Mouse (Mus musculus) forebrain, embryonic 10.5 days (tissue): ENCODE measurements around the gene Tmem150a. TPM values are rescaled to one million over a fixed set of nuclear protein-coding genes. Genes with fewer than 3 reads are reported as not detected.

ENCODE experiments used
- DNase-seq: peaks from one replicate; pipeline ENCODE4 v3.0.0-alpha.2; 2017; ENCODE audit warnings: low spot score; ENCODE audit errors: extremely low spot score
- H3K27ac ChIP-seq: fragments of 300-500 bp; sonication (generic); 2 replicates; pipeline ENCODE4 v1.5.1; 2016; ENCODE audit warnings: mild to moderate bottlenecking
- H3K27me3 ChIP-seq: fragments of 300-500 bp; sonication (generic); 2 replicates; pipeline ENCODE4 v1.6.1; 2016; ENCODE audit warnings: mild to moderate bottlenecking; ENCODE audit not compliant: poor library complexity, severe bottlenecking
- H3K36me3 ChIP-seq: fragments of 300-500 bp; sonication (generic); replicated peaks from 2 replicates; pipeline ENCODE4 v1.6.1; 2016; ENCODE audit warnings: mild to moderate bottlenecking, moderate library complexity
- H3K4me1 ChIP-seq: fragments of 300-500 bp; sonication (generic); 2 replicates; pipeline ENCODE4 v1.6.1; 2016
- H3K4me3 ChIP-seq: fragments of 300-500 bp; sonication (generic); 2 replicates; pipeline ENCODE4 v1.5.1; 2016; ENCODE audit warnings: mild to moderate bottlenecking, moderate library complexity
- H3K9me3 ChIP-seq: fragments of 300-500 bp; sonication (generic); 2 replicates; pipeline ENCODE4 v1.6.1; 2016; ENCODE audit warnings: mild to moderate bottlenecking, moderate library complexity
- WGBS: fragments of 180-500 bp; shearing (Covaris S2); methylation state at CpG from one replicate; pipeline ENCODE4 v1.1.7; 2016; 5-methylcytosine and 5-hydroxymethylcytosine counted together
- polyA plus RNA-seq: library from polyadenylated mRNA; unstranded; fragments of >200 nt; fragmentation: Nextera tagmentation; extraction: Ambion mirVana; gene quantifications from 2 replicates; pipeline ENCODE4 v1.2.1, GENCODE M21; 2016

Tmem150a gene
- polyA plus RNA-seq, 1 experiment from 2014 or later, result 5.6 TPM

GRCm38 (mm10) chr6:72357164-72358079 is 2.2 kb downstream of the Tmem150a start:
- peaks cover 52% of the 10 kb centered on the region for H3K4me1 ChIP-seq

GRCm38 (mm10) chr6:72358086-72358764 is 3.0 kb downstream of the Tmem150a start:
- peaks cover 56% of the 10 kb centered on the region for H3K4me1 ChIP-seq
- H3K9me3 ChIP-seq, result no peaks in the 10 kb centered on the region
- no peak overlapping the region for H3K27ac ChIP-seq
- peaks cover 42% of the 10 kb centered on the region for H3K36me3 ChIP-seq
- no peak overlapping the region for H3K4me3 ChIP-seq
- DNase-seq, result no peak
- H3K27me3 ChIP-seq, result peaks cover 9% of the 10 kb centered on the region; the same call in 1 of the 2 replicates
- WGBS, result 90% methylated on average over 10 of the region's 10 CpGs

More at GRCm38 (mm10) chr6:72357164-72358079, 2.2 kb downstream of the Tmem150a start:
- peaks cover 9% of the 10 kb centered on the region; the same call in 1 of the 2 replicates for H3K27me3 ChIP-seq
- H3K9me3 ChIP-seq, result no peaks in the 10 kb centered on the region
- no peak overlapping the region for H3K27ac ChIP-seq
- no peak overlapping the region for H3K4me3 ChIP-seq
- WGBS, result 85% methylated on average over 5 of the region's 5 CpGs
- H3K36me3 ChIP-seq, result peaks cover 42% of the 10 kb centered on the region
- DNase-seq, result no peak

- 82% methylated on average over 2 of the region's 2 CpGs for WGBS
- Histone ChIP-seq H3K27me3 (peaks cover 9% of the 10 kb centered on the region; the same call in 1 of the 2 replicates), H3K4me3 (no peak overlapping the region), H3K4me1 (peaks cover 50% of the 10 kb centered on the region), H3K9me3 (no peaks in the 10 kb centered on the region), H3K27ac (no peak overlapping the region), H3K36me3 (peaks cover 42% of the 10 kb centered on the region)
- DNase-seq, result no peak
Observed at GRCm38 (mm10) chr6:72359343-72359742, 4.1 kb downstream of the Tmem150a start.

GRCm38 (mm10) chr6:72359891-72360598 is 4.8 kb downstream of the Tmem150a start:
- Histone ChIP-seq H3K9me3 (no peaks in the 10 kb centered on the region), H3K4me3 (no peak overlapping the region), H3K27me3 (peaks cover 9% of the 10 kb centered on the region; the same call in 1 of the 2 replicates), H3K4me1 (peaks cover 43% of the 10 kb centered on the region), H3K36me3 (peaks cover 42% of the 10 kb centered on the region), H3K27ac (no peak overlapping the region)
- 90% methylated on average over 11 of the region's 11 CpGs for WGBS
- no peak for DNase-seq

GRCm38 (mm10) chr6:72360599-72360935 is 5.3 kb downstream of the Tmem150a start:
- Histone ChIP-seq H3K4me3 (no peak overlapping the region), H3K27me3 (peaks cover 9% of the 10 kb centered on the region; the same call in 1 of the 2 replicates), H3K36me3 (peaks cover 42% of the 10 kb centered on the region), H3K9me3 (no peaks in the 10 kb centered on the region), H3K27ac (no peak overlapping the region), H3K4me1 (peaks cover 38% of the 10 kb centered on the region)
- DNase-seq, result no peak
- WGBS, result 91% methylated on average over 7 of the region's 7 CpGs

GRCm38 (mm10) chr6:72361121-72361551 is 5.9 kb downstream of the Tmem150a start:
- H3K9me3 ChIP-seq, result no peaks in the 10 kb centered on the region
- no peak for DNase-seq
- H3K27ac ChIP-seq, result no peak overlapping the region; the same call in 1 of the 2 replicates
- peaks cover 32% of the 10 kb centered on the region for H3K4me1 ChIP-seq
- H3K36me3 ChIP-seq, result peaks cover 42% of the 10 kb centered on the region
- H3K4me3 ChIP-seq, result peak overlapping the region; percentile 77
- peaks cover 8% of the 10 kb centered on the region; the same call in 1 of the 2 replicates for H3K27me3 ChIP-seq
- WGBS, result 81% methylated on average over 5 of the region's 5 CpGs

GRCm38 (mm10) chr6:72362132-72363028 is 7.1 kb downstream of the Tmem150a start:
- Histone ChIP-seq H3K27ac (peak overlapping the region; percentile 89), H3K9me3 (no peaks in the 10 kb centered on the region), H3K4me1 (peaks cover 26% of the 10 kb centered on the region), H3K27me3 (no peaks in the 10 kb centered on the region), H3K4me3 (peak overlapping the region; percentile 77), H3K36me3 (peaks cover 34% of the 10 kb centered on the region)
- DNase-seq, result peak; percentile 94
- WGBS, result 1% methylated on average over 42 of the region's 42 CpGs

- no peak for DNase-seq
- Histone ChIP-seq H3K4me3 (no peak overlapping the region), H3K9me3 (no peaks in the 10 kb centered on the region), H3K4me1 (peaks cover 26% of the 10 kb centered on the region), H3K27ac (no peak overlapping the region), H3K36me3 (peaks cover 18% of the 10 kb centered on the region), H3K27me3 (no peaks in the 10 kb centered on the region)
- 45% methylated on average over 7 of the region's 7 CpGs for WGBS
Observed at GRCm38 (mm10) chr6:72364009-72364408, 8.8 kb downstream of the Tmem150a start.

GRCm38 (mm10) chr6:72364985-72365384 is 9.7 kb downstream of the Tmem150a start:
- Histone ChIP-seq H3K27me3 (no peaks in the 10 kb centered on the region), H3K36me3 (peaks cover 8% of the 10 kb centered on the region), H3K4me1 (peaks cover 26% of the 10 kb centered on the region), H3K27ac (no peak overlapping the region), H3K9me3 (no peaks in the 10 kb centered on the region), H3K4me3 (no peak overlapping the region)
- no peak for DNase-seq
- WGBS, result 78% methylated on average over 6 of the region's 6 CpGs

GRCm38 (mm10) chr6:72366304-72366703 is 11.1 kb downstream of the Tmem150a start:
- Histone ChIP-seq H3K9me3 (no peaks in the 10 kb centered on the region), H3K36me3 (no peaks in the 10 kb centered on the region), H3K27me3 (no peaks in the 10 kb centered on the region), H3K4me1 (peaks cover 22% of the 10 kb centered on the region), H3K27ac (no peak overlapping the region), H3K4me3 (no peak overlapping the region)
- WGBS, result 69% methylated on average over 3 of the region's 3 CpGs
- no peak for DNase-seq

- 73% methylated on average over 4 of the region's 4 CpGs for WGBS
- no peaks in the 10 kb centered on the region for H3K9me3 ChIP-seq
- no peak for DNase-seq
- H3K27me3 ChIP-seq, result no peaks in the 10 kb centered on the region
- H3K27ac ChIP-seq, result no peak within 1 kb of the TSS
- H3K4me3 ChIP-seq, result no peak within 1 kb of the TSS
- H3K36me3 ChIP-seq, result no peaks in the 10 kb centered on the region
- H3K4me1 ChIP-seq, result peaks cover 19% of the 10 kb centered on the region
Observed at GRCm38 (mm10) chr6:72366844-72367443, 11.7 kb downstream of the Tmem150a start, which contains the start of gene Rnf181. Gene Rnf181, minus strand, starts transcription at chr6:72366956.
